Mouse (Mus musculus) gastrocnemius, adult 8-10 months (tissue): ENCODE measurements around the gene Agmo. TPM values are rescaled to one million over a fixed set of nuclear protein-coding genes. Genes with fewer than 3 reads are reported as not detected.

ENCODE experiments used
- DNase-seq, 2 experiments: peaks; one replicate each; pipeline ENCODE4 v3.0.0; 2022; ENCODE audit warnings: low spot score in 2 of 2
- total RNA-seq, 4 experiments: library from RNA; stranded (reverse); gene quantifications; 2 replicates each; pipeline ENCODE4 v1.2.4; 2022

Agmo gene
- total RNA-seq, 4 experiments from 2014 or later: 0.65 to 1.7 (median 1.4) TPM

- no peak for DNase-seq
Measured at GRCm38 (mm10) chr12:37624078-37624477, 382.6 kb downstream of the Agmo start.

Other genes with a start within 250 kb of the Agmo start
- gene Meox2, start 133.1 kb upstream of the Agmo start, total RNA-seq: 1 to 10 TPM; 5.2 to 8.4 (median 7.6) TPM